Mouse (Mus musculus) stomach, embryonic 16.5 days (tissue): Measurements from ENCODE around the gene Clec10a. TPM values are rescaled to one million over a fixed set of nuclear protein-coding genes. Genes with fewer than 3 reads are reported as not detected.
"Not testable (repeated sequence)": the region's sequence is repeated elsewhere in the genome, so short reads cannot be mapped to it uniquely, and the experiment has no call there.

ENCODE experiments used
- ATAC-seq: fragments of 200-750 bp; cut with Nextera tagmentation; 2 replicates; pipeline ENCODE4 v1.8.0; 2017; ENCODE audit warnings: moderate number of reproducible peaks, moderate TSS enrichment; ENCODE audit not compliant: insufficient read depth, low FRiP score
- H3K27ac ChIP-seq: fragments of 300-500 bp; sonication (generic); 2 replicates; pipeline ENCODE4 v1.5.1; 2014; ENCODE audit warnings: low read length
- H3K27me3 ChIP-seq: fragments of 300-500 bp; sonication (generic); 2 replicates; pipeline ENCODE4 v1.6.1; 2014; ENCODE audit warnings: low read length, control low read depth, mixed read lengths; ENCODE audit not compliant: control insufficient read depth, insufficient read depth
- H3K36me3 ChIP-seq: fragments of 300-500 bp; sonication (generic); 2 replicates; pipeline ENCODE4 v1.6.1; 2014; ENCODE audit warnings: low read length; ENCODE audit not compliant: control insufficient read depth, insufficient read depth
- H3K4me1 ChIP-seq: fragments of 300-500 bp; sonication (generic); 2 replicates; pipeline ENCODE4 v1.6.1; 2014; ENCODE audit warnings: low read length, control low read depth, mixed read lengths; ENCODE audit not compliant: control insufficient read depth, insufficient read depth
- H3K4me2 ChIP-seq: fragments of 300-500 bp; sonication (generic); 2 replicates; pipeline ENCODE4 v1.6.1; 2014; ENCODE audit warnings: low read depth, low read length, mixed read lengths
- H3K4me3 ChIP-seq: fragments of 300-500 bp; sonication (generic); replicated peaks from 2 replicates; pipeline ENCODE4 v1.5.1; 2014; ENCODE audit warnings: mild to moderate bottlenecking, low read length
- H3K9ac ChIP-seq: fragments of 300-500 bp; sonication (generic); 2 replicates; pipeline ENCODE4 v1.6.1; 2014; ENCODE audit warnings: low read length
- H3K9me3 ChIP-seq: fragments of 300-500 bp; sonication (generic); replicated peaks from 2 replicates; pipeline ENCODE4 v1.6.1; 2016; ENCODE audit warnings: low read length, control low read depth; ENCODE audit not compliant: control insufficient read depth
- WGBS: fragments of 180-500 bp; shearing (Covaris S2); extraction: QIAGEN DNeasy Blood & Tissue Kit; methylation state at CpG from one replicate; pipeline ENCODE4 v1.1.7; 2014; 5-methylcytosine and 5-hydroxymethylcytosine counted together
- polyA plus RNA-seq: library from polyadenylated mRNA; unstranded; fragments of >200 nt; fragmentation: Nextera tagmentation; extraction: Ambion mirVana; gene quantifications from 2 replicates; pipeline ENCODE4 v1.2.1, GENCODE M21; 2015

Gene Clec10a
- 1.1 and 1.3 TPM in 2 replicates for polyA plus RNA-seq

DNA sequence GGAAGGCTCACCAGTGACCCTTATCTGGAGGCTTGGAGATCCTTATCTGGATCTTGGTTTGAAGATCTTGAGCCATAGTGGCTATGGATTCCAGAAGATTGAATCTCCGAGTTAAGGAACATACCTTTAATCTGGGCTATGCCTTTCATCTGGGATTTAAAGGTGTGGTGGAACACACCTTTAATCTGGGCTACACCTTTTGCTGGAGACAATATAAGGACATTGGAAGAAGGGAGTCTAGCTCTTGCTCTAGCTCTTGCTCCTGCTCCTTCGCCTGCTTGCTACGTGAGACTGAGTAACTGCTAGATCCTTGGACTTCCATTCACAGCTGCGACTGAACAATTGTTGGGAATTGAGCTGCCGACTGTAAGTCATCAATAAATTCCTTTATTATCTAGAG lies at the start of gene Clec10a:
TSS of gene Clec10a (plus strand) at position 301 of the 400 bp plus-strand sequence.
- H3K4me3 ChIP-seq, H3K27ac ChIP-seq, H3K9me3 ChIP-seq, H3K4me2 ChIP-seq, H3K4me1 ChIP-seq, ATAC-seq, H3K9ac ChIP-seq, H3K27me3 ChIP-seq, H3K36me3 ChIP-seq: not testable (repeated sequence)
- no CpG with 5 or more reads among the region's 5 CpGs for WGBS

GRCm38 (mm10) chr11:70107085-70107484 lies 48.9 kb upstream of the Clec10a start:
- H3K4me3 ChIP-seq, result no peak overlapping the region
- no peaks in the 10 kb centered on the region for H3K36me3 ChIP-seq
- no peak overlapping the region for H3K27ac ChIP-seq
- no peak for ATAC-seq
- H3K27me3 ChIP-seq, result no peaks in the 10 kb centered on the region
- no peak overlapping the region for H3K9ac ChIP-seq
- H3K9me3 ChIP-seq, result no peaks in the 10 kb centered on the region
- 44% methylated on average over 8 of the region's 8 CpGs for WGBS
- H3K4me2 ChIP-seq, result no peak overlapping the region
- 0 out of 2 replicates have a peak, but pooled peaks cover 5% of the 10 kb centered on the region for H3K4me1 ChIP-seq

- Histone ChIP-seq H3K4me1 (0 out of 2 replicates have a peak, but pooled peaks cover 5% of the 10 kb centered on the region), H3K36me3 (no peaks in the 10 kb centered on the region), H3K27me3 (no peaks in the 10 kb centered on the region), H3K9me3 (no peaks in the 10 kb centered on the region), H3K9ac (no peak overlapping the region), H3K4me3 (no peak overlapping the region), H3K4me2 (no peak overlapping the region), H3K27ac (no peak overlapping the region)
- 78% methylated on average over 3 of the region's 3 CpGs for WGBS
- no peak for ATAC-seq
These were observed 45.9 kb upstream of the Clec10a start for GRCm38 (mm10) chr11:70110146-70110545.

DNA sequence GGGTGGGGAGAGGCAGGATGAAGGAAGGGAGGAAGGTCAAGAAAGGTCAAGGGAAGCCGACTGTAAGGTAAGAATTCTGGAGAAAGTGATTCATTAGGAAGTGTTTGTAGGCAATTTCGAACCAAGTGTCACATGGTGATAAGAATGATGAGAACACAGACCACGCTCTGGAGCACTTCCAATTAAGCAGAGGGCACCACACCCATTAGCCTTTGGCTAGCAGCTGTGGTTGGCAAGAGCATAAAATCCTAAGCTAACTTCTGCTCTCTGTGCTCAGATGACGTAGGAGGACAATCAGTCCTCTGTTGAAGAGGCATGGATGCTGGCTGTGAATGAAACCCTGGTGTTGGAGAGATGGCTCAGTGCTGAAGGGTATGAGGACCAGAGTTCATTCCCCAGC lies 41.4 kb upstream of the Clec10a start:
- Histone ChIP-seq H3K9ac (no peak overlapping the region), H3K27me3 (no peaks in the 10 kb centered on the region), H3K4me2 (no peak overlapping the region), H3K9me3 (no peaks in the 10 kb centered on the region), H3K36me3 (no peaks in the 10 kb centered on the region), H3K4me1 (no peaks in the 10 kb centered on the region), H3K4me3 (no peak overlapping the region), H3K27ac (no peak overlapping the region)
- no peak for ATAC-seq
- WGBS, result 24% methylated on average over 4 of the region's 4 CpGs

GRCm38 (mm10) chr11:70115901-70116300 lies 40.1 kb upstream of the Clec10a start:
- no peaks in the 10 kb centered on the region for H3K27me3 ChIP-seq
- no peak overlapping the region for H3K4me2 ChIP-seq

DNA sequence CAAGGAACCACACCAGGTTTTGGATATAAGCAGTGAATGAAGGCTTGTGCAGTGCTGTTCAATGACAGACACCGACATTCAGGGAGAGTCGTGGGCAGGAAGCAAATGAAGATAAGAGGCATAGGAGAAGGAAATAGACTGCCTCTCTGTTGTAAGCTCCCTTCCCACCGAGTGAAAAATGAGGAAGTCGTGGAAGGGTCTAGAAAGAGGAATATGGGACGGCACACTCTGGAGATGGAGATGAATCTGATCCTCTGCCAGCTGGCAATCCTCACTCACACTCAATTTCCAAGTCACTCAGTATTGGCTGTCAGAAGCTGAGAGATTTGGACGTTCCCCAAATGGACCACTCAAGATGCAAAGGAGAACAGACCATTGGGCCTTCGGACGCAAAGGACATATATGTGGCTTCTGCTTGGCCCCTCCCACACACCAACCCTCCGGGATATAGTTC lies 26.0 kb upstream of the Clec10a start, which contains the start of gene Mgl2:
TSS of gene Mgl2 (plus strand) at position 404 of the 454 bp plus-strand sequence.
- Histone ChIP-seq H3K4me3 (no peak within 1 kb of the TSS), H3K9ac (no peak within 1 kb of the TSS), H3K4me1 (no peaks in the 10 kb centered on the region), H3K27me3 (no peaks in the 10 kb centered on the region), H3K27ac (no peak within 1 kb of the TSS), H3K4me2 (no peak within 1 kb of the TSS), H3K9me3 (no peaks in the 10 kb centered on the region), H3K36me3 (no peaks in the 10 kb centered on the region)
- ATAC-seq, result no peak
- 51% methylated on average over 9 of the region's 9 CpGs for WGBS

More at GRCm38 (mm10) chr11:70115901-70116300, 40.1 kb upstream of the Clec10a start:
- Histone ChIP-seq H3K4me3 (no peak overlapping the region), H3K9me3 (no peaks in the 10 kb centered on the region), H3K4me1 (no peaks in the 10 kb centered on the region), H3K27ac (no peak overlapping the region), H3K36me3 (no peaks in the 10 kb centered on the region), H3K9ac (no peak overlapping the region)
- ATAC-seq, result no peak
- 80% methylated on average over 3 of the region's 3 CpGs for WGBS

DNA sequence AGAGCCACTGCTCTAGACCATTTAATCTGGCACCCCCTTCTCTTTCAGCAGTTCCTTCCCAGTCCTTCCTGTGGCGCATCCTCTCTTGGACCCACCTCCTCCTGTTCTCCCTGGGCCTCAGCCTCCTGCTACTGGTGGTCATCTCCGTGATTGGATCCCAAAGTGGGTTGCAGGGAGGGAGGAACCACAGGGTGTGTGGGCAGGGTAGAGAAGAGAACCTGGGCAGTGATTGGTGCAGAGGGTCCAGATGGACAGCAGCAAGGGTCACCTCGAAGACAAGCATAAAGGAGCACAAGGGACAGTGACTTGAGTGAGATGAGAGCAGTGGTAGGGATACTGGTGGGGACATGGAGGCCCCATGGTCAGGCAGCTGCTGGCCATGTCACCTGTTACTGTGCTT lies 21.0 kb upstream of the Clec10a start:
- H3K36me3 ChIP-seq, H3K27ac ChIP-seq, H3K4me1 ChIP-seq, H3K27me3 ChIP-seq, H3K4me2 ChIP-seq, ATAC-seq, H3K9me3 ChIP-seq, H3K4me3 ChIP-seq, H3K9ac ChIP-seq: not testable (repeated sequence)
- 77% methylated on average over 3 of the region's 3 CpGs for WGBS

DNA sequence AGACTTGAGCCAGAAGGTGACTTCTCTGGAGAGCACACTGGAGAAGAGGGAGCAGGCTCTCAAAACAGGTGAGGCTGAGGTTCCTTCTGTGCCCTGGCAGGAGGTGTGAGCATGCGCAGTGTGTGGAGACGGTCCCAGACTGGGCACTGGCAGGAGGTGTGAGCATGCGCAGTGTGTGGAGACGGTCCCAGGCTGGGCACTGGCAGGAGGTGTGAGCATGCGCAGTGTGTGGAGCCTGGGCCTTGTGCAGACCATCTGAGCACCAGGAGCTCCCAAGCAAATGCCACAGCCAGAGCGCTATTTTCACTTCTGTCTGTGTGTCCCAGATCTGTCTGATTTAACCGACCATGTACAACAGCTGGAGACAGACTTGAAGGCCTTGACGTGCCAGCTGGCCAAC lies 20.1 kb upstream of the Clec10a start:
- not testable (repeated sequence) for H3K4me1 ChIP-seq, H3K4me3 ChIP-seq, H3K27me3 ChIP-seq, H3K4me2 ChIP-seq, ATAC-seq, H3K27ac ChIP-seq, H3K36me3 ChIP-seq, H3K9ac ChIP-seq, H3K9me3 ChIP-seq
- 81% methylated on average over 8 of the region's 8 CpGs for WGBS

DNA sequence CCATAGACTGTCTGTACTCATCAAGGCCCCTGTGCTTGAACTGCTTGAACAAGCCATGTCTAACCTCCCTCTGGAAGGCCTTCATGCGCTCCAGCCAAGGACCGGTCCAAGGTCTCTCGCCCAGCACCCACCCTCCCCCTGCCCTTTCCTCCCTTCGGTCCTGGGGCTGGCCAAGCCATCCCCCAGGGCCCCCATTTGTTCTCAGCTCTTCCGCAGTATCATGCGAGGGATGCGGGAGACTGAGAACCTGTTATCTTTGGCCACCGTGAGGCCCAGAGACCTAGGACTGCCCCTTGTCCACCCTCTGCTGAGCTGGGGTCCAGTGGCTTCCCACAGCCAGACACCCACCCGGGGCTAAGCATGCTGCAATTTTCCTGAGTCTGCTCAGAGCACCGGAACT lies 16.8 kb upstream of the Clec10a start:
- no peak overlapping the region for H3K27ac ChIP-seq
- 80% methylated on average over 10 of the region's 10 CpGs for WGBS
- H3K36me3 ChIP-seq, result no peaks in the 10 kb centered on the region
- no peaks in the 10 kb centered on the region for H3K4me1 ChIP-seq
- no peak overlapping the region for H3K9ac ChIP-seq
- H3K9me3 ChIP-seq, result no peaks in the 10 kb centered on the region
- H3K4me3 ChIP-seq, result no peak overlapping the region
- H3K4me2 ChIP-seq, result no peak overlapping the region
- no peak for ATAC-seq
- H3K27me3 ChIP-seq, result no peaks in the 10 kb centered on the region

GRCm38 (mm10) chr11:70151072-70151471 lies 4.9 kb upstream of the Clec10a start:
- H3K36me3 ChIP-seq, result no peaks in the 10 kb centered on the region
- H3K9ac ChIP-seq, result no peak overlapping the region
- no peak overlapping the region for H3K27ac ChIP-seq
- no peaks in the 10 kb centered on the region for H3K4me1 ChIP-seq
- no peaks in the 10 kb centered on the region for H3K9me3 ChIP-seq
- H3K27me3 ChIP-seq, result no peaks in the 10 kb centered on the region
- H3K4me2 ChIP-seq, result no peak overlapping the region
- no peak overlapping the region for H3K4me3 ChIP-seq
- WGBS, result 62% methylated on average over 3 of the region's 3 CpGs
- ATAC-seq, result no peak
